Mouse (Mus musculus) 3T3-L1 (cell line): ENCODE results near the gene Ankrd33b.

ENCODE experiments used
- DNase-seq: peaks from one replicate; pipeline ENCODE4 v3.0.0-alpha.2; 2015; ENCODE audit warnings: low read depth, low spot score

Ankrd33b gene

GRCm38 (mm10) chr15:31265404-31265803 lies 102.1 kb downstream of the Ankrd33b start:
- no peak for DNase-seq

- DNase-seq = peak; percentile 73
These were observed 102.7 kb downstream of the Ankrd33b start for GRCm38 (mm10) chr15:31264827-31265226.

- no peak for DNase-seq
These were observed 105.2 kb downstream of the Ankrd33b start for GRCm38 (mm10) chr15:31262361-31262760.

GRCm38 (mm10) chr15:31261094-31261493 lies 106.4 kb downstream of the Ankrd33b start:
- no peak for DNase-seq

- no peak for DNase-seq
These were observed 108.7 kb downstream of the Ankrd33b start for GRCm38 (mm10) chr15:31258693-31259439.

GRCm38 (mm10) chr15:31258029-31258692 lies 109.4 kb downstream of the Ankrd33b start:
- DNase-seq = no peak

- DNase-seq = no peak
These were observed 110.2 kb downstream of the Ankrd33b start for GRCm38 (mm10) chr15:31257329-31257728.

- no peak for DNase-seq
These were observed 111.8 kb downstream of the Ankrd33b start for GRCm38 (mm10) chr15:31255762-31256161.

- no peak for DNase-seq
These were observed 112.5 kb downstream of the Ankrd33b start for GRCm38 (mm10) chr15:31254939-31255535.

GRCm38 (mm10) chr15:31253963-31254362 lies 113.6 kb downstream of the Ankrd33b start:
- DNase-seq = peak; percentile 77

- DNase-seq = no peak
These were observed 114.1 kb downstream of the Ankrd33b start for GRCm38 (mm10) chr15:31253380-31253779.

- no peak for DNase-seq
These were observed 114.8 kb downstream of the Ankrd33b start for GRCm38 (mm10) chr15:31252590-31253311.

- DNase-seq = peak; percentile 30
These were observed 116.3 kb downstream of the Ankrd33b start for GRCm38 (mm10) chr15:31251189-31251588.

- DNase-seq = no peak
These were observed 116.8 kb downstream of the Ankrd33b start for GRCm38 (mm10) chr15:31250676-31251075.

GRCm38 (mm10) chr15:31250027-31250426 lies 117.5 kb downstream of the Ankrd33b start:
- no peak for DNase-seq

GRCm38 (mm10) chr15:31248882-31249281 lies 118.6 kb downstream of the Ankrd33b start:
- peak; percentile 21 for DNase-seq

- no peak for DNase-seq
These were observed 120.5 kb downstream of the Ankrd33b start for GRCm38 (mm10) chr15:31247035-31247434.

GRCm38 (mm10) chr15:31245934-31246333 lies 121.6 kb downstream of the Ankrd33b start:
- peak; percentile 81 for DNase-seq

- DNase-seq = no peak
These were observed 122.7 kb downstream of the Ankrd33b start for GRCm38 (mm10) chr15:31244696-31245445.

- DNase-seq = no peak
These were observed 124.3 kb downstream of the Ankrd33b start for GRCm38 (mm10) chr15:31243260-31243659.
